Mouse (Mus musculus) c-Kit-negative CD71-positive TER-119-positive erythroid progenitor cells, embryonic 14.5 days (primary cell): Measurements from ENCODE around the gene S1pr5.
"Not testable (repeated sequence)": the region's sequence is repeated elsewhere in the genome, so short reads cannot be mapped to it uniquely, and the experiment has no call there.

Experiments used
- DNase-seq: peaks from one replicate; pipeline ENCODE4 v3.0.0-alpha.2; 2013; ENCODE audit warnings: low read depth, low spot score

Gene S1pr5

GRCm38 (mm10) chr9:21208626-21209025 lies 39.6 kb downstream of the S1pr5 start:
- DNase-seq, result no peak

DNA sequence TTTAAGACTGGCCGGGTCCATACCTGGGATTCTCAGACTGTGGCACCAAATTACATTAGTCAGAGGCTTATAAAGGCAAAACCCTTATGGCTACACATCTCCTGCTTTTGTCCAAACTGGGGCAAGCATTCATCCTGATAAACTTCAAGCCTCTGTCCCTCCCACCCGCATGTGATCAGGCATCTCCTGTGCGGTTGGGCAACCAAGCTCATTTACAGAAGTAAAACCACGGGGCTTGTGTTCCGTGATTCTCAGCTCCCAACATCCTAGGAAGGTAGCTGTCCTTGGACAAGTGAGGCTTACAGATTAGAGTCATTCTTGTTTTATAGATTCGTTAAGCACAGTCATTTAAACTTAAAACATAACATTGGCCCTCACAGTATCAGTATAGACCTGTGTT lies 41.4 kb downstream of the S1pr5 start:
- DNase-seq, result no peak

DNA sequence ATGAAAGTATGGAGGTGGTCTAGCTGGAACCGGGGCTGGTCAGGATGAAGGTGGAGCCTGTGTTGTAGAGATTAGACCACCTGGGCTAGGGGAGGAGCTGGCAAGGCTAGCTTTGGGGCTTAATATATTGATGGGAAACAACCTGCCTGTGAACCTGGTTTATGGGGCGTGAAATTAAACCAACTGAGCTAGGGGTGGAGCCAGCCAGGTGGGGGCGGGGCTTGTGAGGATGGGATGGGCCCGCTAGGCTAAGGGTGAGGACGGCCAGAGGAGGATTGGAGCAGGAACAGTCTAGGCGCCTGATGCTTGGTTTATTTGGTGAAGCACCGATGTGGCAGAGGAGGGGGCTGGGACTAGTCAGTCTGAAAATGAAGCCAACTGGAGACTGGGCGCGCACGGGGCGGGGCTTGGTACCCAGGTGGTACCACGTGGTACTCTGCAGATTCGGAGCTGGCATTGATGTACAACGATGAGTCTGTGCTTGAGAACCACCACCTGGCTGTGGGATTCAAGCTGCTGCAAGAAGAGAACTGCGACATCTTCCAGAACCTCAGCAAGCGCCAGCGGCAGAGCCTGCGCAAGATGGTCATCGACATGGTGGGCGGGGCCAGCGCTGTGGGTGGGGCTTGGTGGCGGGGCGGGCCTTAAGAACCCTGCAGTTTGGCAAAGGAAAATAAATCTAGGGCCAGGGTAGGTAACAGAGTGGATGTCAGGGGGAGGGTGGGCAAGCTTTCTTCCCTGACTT lies 43.5 kb downstream of the S1pr5 start:
- DNase-seq, result no peak

- DNase-seq, result no peak
Observed at GRCm38 (mm10) chr9:21204156-21204527, 44.1 kb downstream of the S1pr5 start.

DNA sequence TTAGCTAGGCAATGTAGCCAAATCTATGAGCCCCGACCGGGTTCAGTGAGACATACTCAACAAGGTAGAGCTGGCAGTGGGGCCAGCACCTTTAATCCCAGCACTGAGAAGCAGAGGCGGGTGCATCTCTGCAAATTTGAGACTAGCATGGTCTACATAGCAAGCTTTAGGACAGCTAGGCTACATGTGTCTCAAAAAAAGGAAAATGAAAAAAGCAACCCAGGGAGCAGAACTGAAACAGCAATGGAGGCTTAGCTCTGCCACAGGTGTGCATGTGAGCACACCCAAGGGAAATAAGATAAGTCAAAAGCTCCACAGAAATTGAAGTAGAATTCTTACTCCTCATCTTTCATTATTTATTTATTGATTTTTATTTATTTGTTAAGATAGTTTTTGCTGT lies 49.3 kb downstream of the S1pr5 start:
- DNase-seq, result no peak

GRCm38 (mm10) chr9:21197981-21198380 lies 50.3 kb downstream of the S1pr5 start:
- no peak for DNase-seq

DNA sequence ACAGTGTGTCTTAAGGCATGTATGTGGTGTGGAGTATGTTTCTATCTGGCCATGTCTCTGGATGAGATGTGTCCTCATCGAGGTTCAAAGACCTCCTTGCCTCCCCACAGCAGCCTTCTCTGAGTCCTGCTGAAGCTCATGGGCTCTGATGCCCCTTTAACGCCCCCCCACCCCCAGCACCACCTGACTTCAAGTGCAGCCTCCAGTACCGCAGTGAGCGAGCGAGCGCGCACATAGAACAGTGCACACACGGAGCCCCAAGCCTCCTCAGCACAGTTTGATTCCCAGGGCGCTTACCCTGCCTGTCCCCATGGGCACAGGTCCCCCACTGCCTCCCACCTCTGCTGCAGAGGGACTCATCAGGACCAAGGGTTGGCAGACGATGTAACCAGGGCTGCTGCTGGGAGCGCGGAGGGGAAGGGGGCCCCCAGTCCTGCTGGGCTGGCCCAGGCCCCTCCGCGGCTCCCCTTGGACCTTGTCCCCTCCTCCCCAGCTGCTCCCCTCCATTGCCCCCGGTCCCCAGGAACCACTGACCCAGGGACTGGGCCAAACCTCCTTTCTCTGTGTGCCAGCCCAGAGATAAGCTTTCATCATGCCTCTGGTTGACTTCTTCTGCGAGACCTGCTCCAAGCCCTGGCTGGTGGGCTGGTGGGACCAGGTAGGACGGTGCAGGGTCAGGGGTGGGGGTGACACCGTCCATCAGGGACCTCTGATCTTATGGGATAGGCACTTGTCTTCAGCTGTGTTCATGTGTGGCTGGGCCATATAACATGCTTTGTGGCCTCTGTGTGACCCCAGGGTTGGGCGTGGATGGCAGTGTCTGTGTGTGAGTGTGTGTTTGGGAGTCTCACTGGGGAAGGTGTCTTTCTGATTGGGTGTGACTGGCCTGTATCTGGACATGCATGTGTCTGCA lies 51.5 kb downstream of the S1pr5 start:
- no peak for DNase-seq

GRCm38 (mm10) chr9:21195736-21196505 lies 52.3 kb downstream of the S1pr5 start:
- DNase-seq, result not testable (repeated sequence)

DNA sequence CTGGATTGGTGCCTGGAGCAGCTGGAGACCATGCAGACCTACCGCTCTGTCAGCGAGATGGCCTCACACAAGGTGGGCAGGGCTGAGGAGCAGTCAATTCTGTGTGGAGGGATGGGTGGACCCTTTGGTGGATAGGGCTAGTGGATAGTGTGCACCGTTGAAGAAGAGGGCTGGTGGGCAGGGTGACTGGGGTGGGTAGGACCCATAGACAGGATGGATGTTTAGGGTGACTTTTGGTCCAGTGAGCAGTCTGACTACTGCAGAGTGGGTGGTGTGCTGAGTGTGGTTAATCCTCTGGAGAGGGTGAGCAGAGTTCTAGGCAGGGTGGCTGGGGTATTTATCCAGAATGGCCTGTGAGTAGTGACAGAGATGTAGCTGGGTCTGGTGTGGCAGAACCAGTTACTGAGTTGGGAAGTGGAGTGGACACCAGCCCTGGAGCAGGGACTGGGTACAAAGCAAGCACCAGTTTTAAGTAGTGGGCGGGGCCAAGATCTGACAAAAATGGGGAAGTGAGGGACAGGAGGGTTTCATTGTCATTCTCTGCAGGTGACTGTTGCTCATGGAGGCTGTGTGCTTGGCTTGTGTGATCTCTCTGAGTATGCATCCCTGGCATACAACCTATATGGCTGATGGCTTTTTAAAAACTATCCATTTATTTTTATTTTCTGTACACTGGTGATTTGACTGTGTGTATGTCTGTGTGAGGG lies 53.3 kb downstream of the S1pr5 start:
- DNase-seq, result no peak

- DNase-seq, result no peak
Observed at GRCm38 (mm10) chr9:21193786-21194185, 54.5 kb downstream of the S1pr5 start.
